Mouse (Mus musculus): ENCODE data around the gene Rtn4rl1.

DNA sequence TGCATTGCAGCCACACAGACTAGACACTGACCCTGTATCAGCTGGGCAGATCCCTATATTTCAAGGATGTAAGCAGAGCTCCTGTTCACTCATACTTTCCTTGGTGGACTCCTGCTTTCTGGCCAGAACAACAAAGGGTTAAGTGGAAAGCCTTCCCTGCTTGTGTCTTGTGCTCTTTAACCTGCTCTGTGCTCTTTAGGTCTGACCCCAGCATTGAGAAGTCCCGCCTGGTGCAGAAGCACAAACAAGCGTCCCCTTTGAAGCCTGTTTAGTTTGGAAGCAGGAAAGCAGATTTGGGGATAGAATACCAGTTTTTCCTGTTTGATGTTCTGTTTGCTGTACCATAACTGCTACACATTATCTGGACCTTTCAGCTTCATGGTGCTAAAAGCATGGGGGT is 35.7 kb upstream of the Rtn4rl1 start:
- no peak for TF ChIP-seq POLR2A (IDR thresholded peaks at IDR 0.05; ENCODE audit: borderline replicate concordance, insufficient read depth, low read length)
- no peak for TF ChIP-seq CTCF (IDR thresholded peaks at IDR 0.05; ENCODE audit: borderline replicate concordance, insufficient read depth, low read depth, low read length)

Measured in cerebellum, adult 2 months (tissue).